Mouse (Mus musculus) adrenal gland, postnatal 4 days (tissue): Measurements from ENCODE around the gene Ston1. TPM values are rescaled to one million over a fixed set of nuclear protein-coding genes. Genes with fewer than 3 reads are reported as not detected.

Experiments
- DNase-seq, 2 experiments: peaks; one replicate each; pipeline ENCODE4 v3.0.0; 2021 to 2022; ENCODE audit warnings: low spot score in 2 of 2, mixed read lengths in 2 of 2
- long read RNA-seq, 2 experiments: library from polyadenylated mRNA; stranded (forward); transcript quantifications; one replicate each; pipeline ENCODE4 v2.0.0; 2021
- total RNA-seq, 2 experiments: library from RNA; stranded (reverse); gene quantifications; 2 replicates each; pipeline ENCODE4 v1.2.3; 2021

Ston1 gene
- 10 to 100 TPM; 41.9 to 44.3 TPM for total RNA-seq
- long read RNA-seq, experiment 1: 0 reads
- long read RNA-seq, experiment 2, partial matches to known transcripts: 0 of 4 reads
- long read RNA-seq, experiment 2, other reads (novel, unspliced or antisense): 4 of 4 reads

DNA sequence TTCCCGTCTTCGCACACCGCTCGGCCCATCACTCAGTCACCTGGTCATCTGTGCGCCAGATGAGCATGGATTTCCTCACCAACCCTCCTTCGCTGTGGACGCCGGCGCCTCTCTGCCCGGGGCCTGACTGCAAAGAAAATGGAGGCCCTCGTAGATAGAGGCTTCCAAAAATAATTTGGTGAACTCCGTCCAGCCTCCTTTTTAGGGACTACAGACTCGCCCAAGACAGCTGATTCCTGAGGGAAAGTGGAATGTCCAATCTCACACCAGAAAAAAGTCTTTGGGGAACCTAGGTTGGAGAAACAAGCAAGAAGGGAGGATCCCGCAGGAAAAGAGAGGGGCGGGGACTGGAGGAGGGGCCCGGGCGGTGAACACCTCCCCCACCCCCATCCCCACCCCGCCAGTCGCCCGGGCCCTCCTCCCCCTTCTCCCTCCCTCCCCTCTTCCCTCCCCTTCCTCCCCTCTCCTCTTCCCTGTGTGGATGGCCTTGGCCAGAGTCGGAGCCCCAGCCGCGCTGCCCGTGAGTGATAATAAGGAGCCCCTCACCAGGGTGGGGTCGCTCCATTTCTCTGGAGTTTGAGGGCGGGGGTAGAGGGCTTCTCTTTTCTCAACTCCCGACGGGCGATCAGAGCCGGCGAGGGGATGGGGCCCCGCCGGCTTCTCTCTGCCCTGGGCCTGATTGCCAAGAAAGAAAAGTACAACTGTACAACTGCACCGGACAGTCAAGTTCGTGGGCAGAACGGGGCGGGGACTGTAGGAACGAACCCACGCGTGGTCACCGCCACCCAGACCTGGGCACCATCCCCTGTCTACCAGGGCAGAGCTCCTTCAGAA lies at the start of gene Ston1:
Gene Ston1, plus strand, starts transcription at position 463 of the 834 bp plus-strand sequence.
- DNase-seq: peak; percentile 42 to 58

- no peak for DNase-seq
Observed at GRCm38 (mm10) chr17:88549411-88550191, 47.9 kb upstream of the Ston1 start.

GRCm38 (mm10) chr17:88550351-88550750 lies 47.1 kb upstream of the Ston1 start:
- no peak for DNase-seq

GRCm38 (mm10) chr17:88550981-88551940 lies 46.2 kb upstream of the Ston1 start:
- DNase-seq: no peak

DNA sequence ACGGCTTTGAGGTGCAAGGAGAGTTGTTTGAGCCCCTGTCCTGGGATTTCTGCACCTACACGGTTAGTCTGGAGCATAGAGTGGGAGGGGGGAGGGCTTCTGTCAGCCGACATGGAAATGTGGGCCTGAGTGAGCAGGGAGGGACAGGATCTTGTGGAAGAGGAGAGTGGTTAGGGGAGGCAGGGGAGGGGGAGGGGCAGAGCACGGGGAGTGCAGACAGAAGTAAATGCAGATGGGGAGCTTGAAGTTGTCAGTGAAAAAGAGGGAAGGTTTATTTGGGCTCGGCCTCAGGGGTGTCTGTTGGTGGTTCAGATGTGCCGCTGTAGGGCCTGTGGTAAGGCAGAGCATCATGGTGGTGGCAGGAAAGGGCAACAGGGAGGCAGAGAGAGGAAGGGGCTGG lies 44.9 kb upstream of the Ston1 start:
- DNase-seq: no peak

GRCm38 (mm10) chr17:88553001-88553449 lies 44.5 kb upstream of the Ston1 start:
- no peak for DNase-seq

DNA sequence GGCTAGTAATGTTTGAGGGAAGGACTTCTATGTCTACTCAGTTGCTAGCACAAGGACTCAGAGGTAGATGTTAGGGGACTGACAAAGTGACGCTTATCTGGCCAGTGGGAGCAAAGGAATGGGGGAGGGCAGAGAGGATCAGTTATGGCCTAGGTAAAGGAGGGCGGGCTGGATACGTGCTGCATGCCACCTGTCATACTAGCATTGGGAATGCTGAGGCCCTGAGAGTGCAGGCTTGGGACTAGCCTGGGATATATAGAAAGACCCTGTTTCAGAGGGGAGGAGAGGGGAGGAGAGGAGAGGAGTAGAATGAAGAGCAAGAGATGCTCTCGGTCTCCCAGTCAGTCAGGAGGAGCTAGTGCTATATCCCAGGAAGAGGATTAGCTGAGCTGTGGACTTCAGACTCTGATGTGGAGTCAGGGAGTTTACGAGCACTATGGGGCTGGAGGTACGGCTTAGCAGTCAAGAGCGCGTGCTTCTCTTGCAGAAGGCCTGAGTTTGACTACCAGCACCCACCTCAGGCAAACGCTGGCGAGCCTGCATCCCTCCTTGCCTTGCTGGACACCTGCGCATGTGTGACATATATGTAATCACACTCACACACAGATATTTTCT lies 43.9 kb upstream of the Ston1 start:
- DNase-seq: no peak

DNA sequence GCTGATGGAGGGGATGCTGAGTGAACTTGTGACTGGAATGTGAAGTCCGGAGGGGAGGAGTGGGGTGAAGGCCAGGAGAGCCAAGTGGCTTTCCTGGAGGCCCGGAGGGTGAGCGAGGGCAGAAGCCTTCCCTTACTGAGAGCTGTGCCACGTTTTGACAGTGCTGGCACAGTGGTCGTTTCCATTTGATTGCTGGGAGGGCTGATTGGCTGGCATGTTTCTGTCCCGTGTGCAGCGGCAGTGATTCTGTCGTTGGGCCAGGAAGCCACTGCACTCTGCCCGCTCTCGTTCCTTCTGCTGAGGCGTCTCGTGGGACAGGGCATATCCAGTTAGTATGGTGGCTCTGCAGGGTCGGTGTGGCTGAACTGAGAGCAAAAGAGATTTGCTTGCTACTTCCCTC lies 41.3 kb upstream of the Ston1 start:
- no peak for DNase-seq

DNA sequence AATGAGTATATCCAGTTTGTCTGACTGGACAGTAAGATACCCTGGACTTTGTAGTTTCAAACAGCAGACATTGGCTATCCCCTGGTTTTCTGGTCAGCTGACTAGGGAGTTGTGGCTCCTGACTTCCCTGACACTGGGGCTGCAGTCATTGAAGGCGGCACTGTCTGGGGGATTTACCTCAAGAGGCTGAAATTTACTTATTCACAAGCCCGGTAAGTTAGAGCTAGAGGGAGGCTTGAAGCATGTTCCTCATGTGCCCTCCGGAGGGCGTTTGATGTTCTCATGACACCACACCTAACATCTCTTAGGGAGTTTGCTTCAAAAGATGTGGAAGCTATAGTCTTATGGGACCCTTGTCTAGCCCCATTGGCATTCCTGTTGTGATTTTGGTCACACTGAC lies 40.8 kb upstream of the Ston1 start:
- no peak for DNase-seq

- peak; percentile 24 to 52 for DNase-seq
Observed at GRCm38 (mm10) chr17:88558168-88558842, 39.2 kb upstream of the Ston1 start.

GRCm38 (mm10) chr17:88563611-88564010 lies 33.9 kb upstream of the Ston1 start:
- DNase-seq: no peak

DNA sequence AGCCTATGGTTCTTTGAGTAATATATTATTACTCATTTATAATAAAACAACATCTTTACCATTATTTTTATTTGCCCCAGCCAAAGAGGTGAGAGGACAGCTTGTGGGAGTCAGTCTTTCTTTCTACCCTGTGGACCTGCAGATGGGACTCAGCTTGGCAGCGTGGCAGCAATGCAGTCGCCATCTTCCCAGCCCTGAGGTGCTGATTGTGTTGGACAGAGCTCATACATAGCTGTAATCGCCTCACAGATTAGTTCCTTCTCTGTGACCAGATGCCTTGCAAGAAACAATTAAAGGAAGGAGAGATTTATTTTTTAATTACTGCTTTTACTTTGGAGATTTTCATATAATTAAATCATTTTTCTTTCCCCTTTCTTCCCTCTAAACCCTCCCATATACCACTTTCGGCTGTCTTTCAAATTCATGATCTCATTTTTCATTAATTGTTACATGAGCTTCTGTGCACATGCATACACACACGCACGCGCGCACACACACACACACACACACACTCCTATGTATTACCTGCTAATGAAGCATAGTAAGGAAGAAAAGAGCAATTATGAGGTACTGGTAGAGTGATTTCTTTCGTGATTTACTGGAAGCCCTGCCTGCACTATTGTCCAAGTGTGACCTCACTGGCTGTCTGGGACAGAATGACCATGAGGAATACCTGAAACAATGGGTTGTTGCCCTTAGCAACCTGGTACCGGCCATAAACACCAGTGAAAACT lies 27.5 kb upstream of the Ston1 start:
- DNase-seq: no peak

GRCm38 (mm10) chr17:88570784-88571183 lies 26.7 kb upstream of the Ston1 start:
- no peak for DNase-seq

DNA sequence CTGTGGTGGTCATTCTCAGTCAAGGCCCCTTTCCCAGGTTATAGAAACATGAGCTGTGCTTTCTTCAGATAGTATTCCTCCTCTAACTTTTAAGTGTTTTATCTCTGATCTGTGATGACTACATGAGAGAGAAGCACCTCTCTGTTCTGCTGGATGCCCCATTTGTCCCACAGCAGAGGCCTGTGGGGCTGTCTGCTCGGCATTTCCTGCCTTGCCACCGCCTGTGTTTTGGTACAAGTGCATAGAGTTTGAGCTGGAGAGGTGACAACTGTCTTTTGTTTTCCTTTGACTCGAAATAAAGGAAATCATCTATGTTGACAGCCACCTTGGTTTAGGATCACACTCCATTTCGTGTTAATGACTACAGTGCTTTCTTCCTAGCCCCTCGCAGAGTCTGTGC lies 22.7 kb upstream of the Ston1 start:
- no peak for DNase-seq

GRCm38 (mm10) chr17:88578522-88579242 lies 18.8 kb upstream of the Ston1 start:
- no peak for DNase-seq

GRCm38 (mm10) chr17:88580556-88580955 lies 16.9 kb upstream of the Ston1 start:
- no peak for DNase-seq

DNA sequence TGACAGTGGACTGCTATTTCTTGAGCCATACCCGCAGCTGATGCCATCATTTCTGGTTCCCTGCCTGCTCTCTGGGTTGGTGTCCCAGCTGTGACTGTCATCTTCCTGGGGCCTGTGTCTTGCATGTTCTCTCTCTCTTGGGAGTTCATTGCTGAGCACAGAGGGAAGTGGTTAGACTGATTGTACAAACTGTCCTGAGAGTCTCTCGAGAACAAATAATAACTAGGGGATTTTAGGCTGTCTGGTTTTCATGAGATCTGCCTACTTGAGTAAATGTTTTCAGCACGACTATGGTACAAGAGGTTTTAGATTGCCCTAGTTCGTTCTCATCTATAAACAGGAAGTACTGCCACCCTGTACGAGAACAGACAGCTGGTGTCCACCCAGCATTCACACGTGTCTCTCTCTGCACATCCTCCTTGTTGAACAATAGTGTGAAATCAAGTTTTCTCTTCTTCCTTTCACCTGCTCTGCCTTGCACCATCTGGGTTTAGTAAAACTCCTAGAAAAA lies 15.9 kb upstream of the Ston1 start:
- DNase-seq: no peak

- DNase-seq: no peak
Observed at GRCm38 (mm10) chr17:88582999-88583398, 14.5 kb upstream of the Ston1 start.
